Mouse (Mus musculus): Measurements from ENCODE around the gene Gfod1. TPM values are rescaled to one million over a fixed set of nuclear protein-coding genes. Genes with fewer than 3 reads are reported as not detected.

The Gfod1 gene
- polyA plus RNA-seq, 1 experiment from 2014 or later, result 0.65 TPM

- Histone ChIP-seq H3K36me3 (no peaks in the 10 kb centered on the region), H3K9me3 (replicated peaks) (no peaks in the 10 kb centered on the region), H3K4me2 (peak overlapping the region; percentile 52), H3K27me3 (no peaks in the 10 kb centered on the region), H3K9ac (no peak overlapping the region), H3K4me3 (replicated peaks) (peak overlapping the region; percentile 28), H3K4me1 (peaks cover 12% of the 10 kb centered on the region), H3K27ac (no peak overlapping the region)
- ATAC-seq (replicated peaks; ENCODE audit: low FRiP score), result 0 out of 2 replicates have a peak, but pooled peaks have one; percentile 49
- WGBS, result 1% methylated on average over 14 of the region's 14 CpGs
Measured at GRCm38 (mm10) chr13:43191741-43192192, 112.2 kb downstream of the Gfod1 start.

GRCm38 (mm10) chr13:43191290-43191689 is 112.7 kb downstream of the Gfod1 start:
- Histone ChIP-seq H3K4me3 (replicated peaks) (peak overlapping the region; percentile 28; the same call in 1 of the 2 replicates), H3K9ac (no peak overlapping the region), H3K36me3 (no peaks in the 10 kb centered on the region), H3K4me2 (peak overlapping the region; percentile 52), H3K27ac (no peak overlapping the region), H3K4me1 (peaks cover 12% of the 10 kb centered on the region), H3K27me3 (no peaks in the 10 kb centered on the region), H3K9me3 (replicated peaks) (no peaks in the 10 kb centered on the region)
- 28% methylated on average over 1 of the region's 2 CpGs for WGBS
- ATAC-seq (replicated peaks; ENCODE audit: low FRiP score), result no peak

GRCm38 (mm10) chr13:43187736-43188135 is 116.2 kb downstream of the Gfod1 start:
- H3K36me3 ChIP-seq, result no peaks in the 10 kb centered on the region
- no peak overlapping the region for H3K4me3 ChIP-seq (replicated peaks)
- H3K4me1 ChIP-seq, result peaks cover 18% of the 10 kb centered on the region
- H3K9me3 ChIP-seq (replicated peaks), result no peaks in the 10 kb centered on the region
- no peak overlapping the region for H3K27ac ChIP-seq
- H3K27me3 ChIP-seq, result no peaks in the 10 kb centered on the region
- no peak overlapping the region for H3K4me2 ChIP-seq
- no peak for ATAC-seq (replicated peaks; ENCODE audit: low FRiP score)
- H3K9ac ChIP-seq, result no peak overlapping the region
- WGBS, result 97% methylated on average over 4 of the region's 4 CpGs

GRCm38 (mm10) chr13:43183248-43184055 is 120.5 kb downstream of the Gfod1 start:
- H3K4me1 ChIP-seq, result peaks cover 16% of the 10 kb centered on the region
- peak; percentile 70; the same call in 1 of the 2 replicates for ATAC-seq (replicated peaks; ENCODE audit: low FRiP score)
- 0 out of 2 replicates have a peak, but pooled peaks cover 11% of the 10 kb centered on the region for H3K27me3 ChIP-seq
- no peak overlapping the region for H3K9ac ChIP-seq
- peak overlapping the region; percentile 58 for H3K4me2 ChIP-seq
- no peaks in the 10 kb centered on the region for H3K36me3 ChIP-seq
- H3K27ac ChIP-seq, result no peak overlapping the region
- WGBS, result 44% methylated on average over 8 of the region's 8 CpGs
- H3K4me3 ChIP-seq (replicated peaks), result peak overlapping the region; percentile 39
- no peaks in the 10 kb centered on the region for H3K9me3 ChIP-seq (replicated peaks)

- Histone ChIP-seq H3K9me3 (replicated peaks) (no peaks in the 10 kb centered on the region), H3K27me3 (0 out of 2 replicates have a peak, but pooled peaks cover 11% of the 10 kb centered on the region), H3K4me3 (replicated peaks) (peak overlapping the region; percentile 39), H3K9ac (no peak overlapping the region), H3K4me1 (peaks cover 16% of the 10 kb centered on the region), H3K4me2 (peak overlapping the region; percentile 58), H3K36me3 (no peaks in the 10 kb centered on the region), H3K27ac (no peak overlapping the region)
- ATAC-seq (replicated peaks; ENCODE audit: low FRiP score), result peak; percentile 40; the same call in 1 of the 2 replicates
- 10% methylated on average over 14 of the region's 14 CpGs for WGBS
Measured at GRCm38 (mm10) chr13:43182465-43183201, 121.3 kb downstream of the Gfod1 start.

- no peak overlapping the region for H3K4me3 ChIP-seq (replicated peaks)
- peaks cover 16% of the 10 kb centered on the region for H3K4me1 ChIP-seq
- no peak overlapping the region for H3K27ac ChIP-seq
- no peaks in the 10 kb centered on the region for H3K9me3 ChIP-seq (replicated peaks)
- 71% methylated on average over 7 of the region's 7 CpGs for WGBS
- 0 out of 2 replicates have a peak, but pooled peaks cover 11% of the 10 kb centered on the region for H3K27me3 ChIP-seq
- no peak for ATAC-seq (replicated peaks; ENCODE audit: low FRiP score)
- H3K9ac ChIP-seq, result no peak overlapping the region
- no peaks in the 10 kb centered on the region for H3K36me3 ChIP-seq
- no peak overlapping the region for H3K4me2 ChIP-seq
Measured at GRCm38 (mm10) chr13:43181104-43181503, 122.9 kb downstream of the Gfod1 start.

- Histone ChIP-seq H3K27ac (no peak overlapping the region), H3K9ac (no peak overlapping the region), H3K9me3 (replicated peaks) (no peaks in the 10 kb centered on the region), H3K36me3 (no peaks in the 10 kb centered on the region), H3K27me3 (0 out of 2 replicates have a peak, but pooled peaks cover 10% of the 10 kb centered on the region), H3K4me1 (peaks cover 12% of the 10 kb centered on the region), H3K4me2 (no peak overlapping the region), H3K4me3 (replicated peaks) (no peak overlapping the region)
- 89% methylated on average over 7 of the region's 7 CpGs for WGBS
- ATAC-seq (replicated peaks; ENCODE audit: low FRiP score), result no peak
Measured at GRCm38 (mm10) chr13:43177317-43177716, 126.7 kb downstream of the Gfod1 start.

- Histone ChIP-seq H3K4me3 (replicated peaks) (no peak overlapping the region), H3K4me2 (no peak overlapping the region), H3K9me3 (replicated peaks) (no peaks in the 10 kb centered on the region), H3K4me1 (peaks cover 18% of the 10 kb centered on the region), H3K9ac (no peak overlapping the region), H3K36me3 (no peaks in the 10 kb centered on the region), H3K27me3 (0 out of 2 replicates have a peak, but pooled peaks cover 4% of the 10 kb centered on the region), H3K27ac (no peak overlapping the region)
- no peak for ATAC-seq (replicated peaks; ENCODE audit: low FRiP score)
- WGBS, result 97% methylated on average over 3 of the region's 3 CpGs
Measured at GRCm38 (mm10) chr13:43176676-43177075, 127.3 kb downstream of the Gfod1 start.

GRCm38 (mm10) chr13:43173262-43173661 is 130.7 kb downstream of the Gfod1 start:
- Histone ChIP-seq H3K4me1 (peaks cover 15% of the 10 kb centered on the region), H3K27ac (no peak overlapping the region), H3K9me3 (replicated peaks) (no peaks in the 10 kb centered on the region), H3K27me3 (no peaks in the 10 kb centered on the region), H3K4me2 (peak overlapping the region; percentile 30; the same call in 1 of the 2 replicates), H3K9ac (no peak overlapping the region), H3K4me3 (replicated peaks) (no peak overlapping the region), H3K36me3 (peaks cover 7% of the 10 kb centered on the region)
- 14% methylated on average over 9 of the region's 9 CpGs for WGBS
- no peak for ATAC-seq (replicated peaks; ENCODE audit: low FRiP score)

- 33% methylated on average over 14 of the region's 14 CpGs for WGBS
- H3K36me3 ChIP-seq, result peaks cover 18% of the 10 kb centered on the region
- H3K4me3 ChIP-seq (replicated peaks), result peak overlapping the region; percentile 66
- no peak overlapping the region for H3K27ac ChIP-seq
- peak overlapping the region; percentile 62 for H3K9ac ChIP-seq
- H3K4me1 ChIP-seq, result peaks cover 15% of the 10 kb centered on the region
- no peak for ATAC-seq (replicated peaks; ENCODE audit: low FRiP score)
- peak overlapping the region; percentile 79 for H3K4me2 ChIP-seq
- no peaks in the 10 kb centered on the region for H3K9me3 ChIP-seq (replicated peaks)
- no peaks in the 10 kb centered on the region for H3K27me3 ChIP-seq
Measured at GRCm38 (mm10) chr13:43172036-43172713, 131.8 kb downstream of the Gfod1 start.

- peak within 1 kb of the TSS; percentile 66 for H3K4me3 ChIP-seq (replicated peaks)
- whole genome bisulfite sequencing, result under 1% methylated on average over 48 of the region's 48 CpGs
- H3K27me3 ChIP-seq, result no peaks in the 10 kb centered on the region
- ATAC-seq (replicated peaks; ENCODE audit: low FRiP score), result peak; percentile 95
- H3K9me3 ChIP-seq (replicated peaks), result no peaks in the 10 kb centered on the region
- H3K27ac ChIP-seq, result peak within 1 kb of the TSS; percentile 79
- H3K36me3 ChIP-seq, result peaks cover 21% of the 10 kb centered on the region
- peaks cover 15% of the 10 kb centered on the region for H3K4me1 ChIP-seq
- peak within 1 kb of the TSS; percentile 79 for H3K4me2 ChIP-seq
- H3K9ac ChIP-seq, result peak within 1 kb of the TSS; percentile 76
Measured at GRCm38 (mm10) chr13:43171020-43171710, 132.8 kb downstream of the Gfod1 start, which contains the start of gene Tbc1d7. Gene Tbc1d7, minus strand, starts transcription at chr13:43171501.
